Mouse (Mus musculus): ENCODE measurements at regions not wholly inside any gene's neighbourhood (a gene's known extent, or its start where the extent isn't known, plus 50 kb on each side); places are given as distances from the start of the nearest gene placed in this dataset.

DNA sequence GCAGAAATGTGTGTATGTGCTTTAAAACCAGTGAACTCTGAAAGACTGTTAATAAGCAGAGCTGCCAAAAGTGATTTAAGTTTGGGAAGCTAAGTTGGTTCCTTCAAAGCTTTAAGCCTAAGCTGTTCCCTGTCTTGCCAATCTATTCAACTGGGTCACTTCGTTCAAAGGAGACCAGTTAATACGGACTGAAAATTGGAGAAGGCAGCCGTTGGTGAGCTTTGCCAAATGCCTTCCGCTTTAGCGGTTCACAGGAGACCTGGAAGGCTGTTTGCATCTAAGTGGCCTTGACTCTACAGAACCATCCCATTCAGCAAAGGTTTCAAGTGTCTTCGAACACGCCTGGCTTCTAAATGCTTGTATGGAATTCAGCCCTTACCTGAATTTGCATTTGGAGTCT is 68.2 kb upstream of the Mkln1 start:
- DNase-seq: no peak

DNA sequence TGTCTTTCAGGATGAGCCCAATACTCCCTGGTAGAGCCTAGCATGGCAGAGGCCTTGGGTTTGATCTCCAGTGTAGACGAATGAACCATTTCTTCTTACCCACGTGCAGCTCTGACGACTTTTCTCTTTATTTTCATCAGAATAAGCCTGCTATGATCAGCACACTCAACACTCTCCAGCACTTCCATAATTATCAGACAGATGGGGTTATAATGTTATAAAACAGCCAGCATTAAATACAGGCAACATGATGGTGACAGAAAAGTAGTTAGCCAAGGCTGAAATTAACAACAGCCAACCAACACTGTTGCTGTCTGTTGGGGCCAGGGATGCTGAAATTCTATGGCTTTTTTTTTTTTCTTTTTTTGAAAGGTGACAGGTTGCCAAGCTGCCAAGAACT is 67.7 kb upstream of the Mkln1 start:
- no peak for DNase-seq

DNA sequence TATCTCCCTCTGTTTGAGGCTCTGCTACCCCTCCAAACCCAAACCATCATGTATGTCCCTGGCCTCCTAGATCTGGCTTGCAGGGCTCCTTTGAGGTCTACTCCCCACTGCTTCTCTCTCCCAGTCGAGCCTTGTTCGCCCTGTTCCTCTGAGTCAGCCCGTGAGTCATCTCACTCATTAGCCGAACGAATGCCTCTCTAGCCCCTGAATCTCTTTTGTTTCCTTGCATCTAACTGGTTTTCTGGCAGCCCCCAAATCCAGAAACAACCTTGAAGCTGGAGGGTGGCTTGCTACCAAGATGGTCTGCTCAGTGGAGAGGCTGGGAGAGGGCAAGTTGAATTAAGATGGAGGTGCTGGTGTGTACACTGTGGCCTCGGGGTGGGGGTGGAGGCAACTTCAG is 66.3 kb upstream of the Mkln1 start:
- DNase-seq: no peak

DNA sequence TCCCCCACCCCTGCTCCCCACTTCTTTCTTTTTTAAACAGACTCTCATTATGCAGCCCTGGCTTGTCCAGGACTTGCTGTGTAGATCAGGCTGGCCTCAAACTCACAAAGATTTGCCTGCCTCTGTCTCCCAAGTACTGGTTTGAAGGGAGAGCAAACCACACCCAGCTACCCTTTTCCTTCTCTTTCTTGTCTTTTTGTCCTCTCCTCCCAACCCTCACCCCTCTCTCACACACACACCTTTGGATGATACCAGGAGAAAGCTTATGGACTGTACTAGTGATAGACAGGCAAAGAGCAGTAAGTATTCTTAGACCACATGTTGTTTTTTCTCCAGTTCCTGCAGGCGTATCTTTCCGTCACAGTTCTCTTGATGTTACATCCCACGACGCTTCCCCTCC is 65.8 kb upstream of the Mkln1 start:
- no peak for DNase-seq

DNA sequence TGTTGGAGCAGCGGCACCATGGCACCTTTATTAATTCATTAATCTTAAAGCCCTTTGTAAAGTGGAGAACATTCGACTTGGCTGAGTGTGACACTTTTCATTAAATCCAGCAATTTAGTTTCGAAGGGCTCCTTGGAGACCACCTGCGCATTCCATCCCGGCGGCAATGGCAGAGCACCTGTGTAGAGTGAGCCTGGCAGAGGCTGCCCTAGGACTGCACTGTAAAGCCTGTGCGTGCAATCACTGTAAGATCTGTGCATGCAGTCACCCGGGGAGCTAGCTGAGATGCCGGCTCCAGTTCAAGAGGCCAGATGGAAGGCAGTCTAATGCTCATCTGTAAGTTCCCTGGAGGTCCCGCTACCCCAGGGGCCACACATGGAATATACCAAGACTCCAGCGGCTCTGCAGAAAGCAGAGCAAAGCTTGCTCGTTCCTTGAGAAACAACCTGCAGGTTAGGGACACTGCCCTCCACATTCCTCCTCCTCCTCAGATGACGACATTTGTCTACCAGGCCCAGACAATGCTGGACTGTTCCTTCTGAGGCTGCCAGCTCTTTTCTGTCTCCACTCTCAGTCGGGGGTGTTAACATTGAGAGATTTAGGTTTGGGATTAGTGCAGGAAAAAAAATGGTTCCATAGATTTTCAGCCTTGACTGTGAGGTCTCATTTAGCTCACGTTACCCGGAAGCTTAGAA is 65.2 kb upstream of the Mkln1 start:
- no peak for DNase-seq

DNA sequence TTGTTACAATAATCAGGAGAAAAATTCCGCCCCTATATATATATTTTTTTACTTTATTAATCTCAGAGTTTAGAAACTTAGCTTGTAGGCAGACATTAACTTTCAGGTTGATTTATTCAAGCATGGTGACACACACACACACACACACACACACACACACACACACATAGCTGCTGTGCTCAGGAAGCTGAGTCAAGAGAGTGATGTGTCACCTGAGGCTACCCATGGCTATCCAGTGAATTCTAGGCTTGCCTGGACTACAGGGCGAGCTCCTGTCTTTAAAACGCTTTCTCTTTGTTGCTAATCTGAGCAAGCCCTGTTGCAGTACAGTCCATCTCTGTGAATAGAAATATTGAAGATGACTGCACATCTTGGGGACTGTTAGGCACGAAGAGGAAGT is 64.4 kb upstream of the Mkln1 start:
- DNase-seq: no peak

DNA sequence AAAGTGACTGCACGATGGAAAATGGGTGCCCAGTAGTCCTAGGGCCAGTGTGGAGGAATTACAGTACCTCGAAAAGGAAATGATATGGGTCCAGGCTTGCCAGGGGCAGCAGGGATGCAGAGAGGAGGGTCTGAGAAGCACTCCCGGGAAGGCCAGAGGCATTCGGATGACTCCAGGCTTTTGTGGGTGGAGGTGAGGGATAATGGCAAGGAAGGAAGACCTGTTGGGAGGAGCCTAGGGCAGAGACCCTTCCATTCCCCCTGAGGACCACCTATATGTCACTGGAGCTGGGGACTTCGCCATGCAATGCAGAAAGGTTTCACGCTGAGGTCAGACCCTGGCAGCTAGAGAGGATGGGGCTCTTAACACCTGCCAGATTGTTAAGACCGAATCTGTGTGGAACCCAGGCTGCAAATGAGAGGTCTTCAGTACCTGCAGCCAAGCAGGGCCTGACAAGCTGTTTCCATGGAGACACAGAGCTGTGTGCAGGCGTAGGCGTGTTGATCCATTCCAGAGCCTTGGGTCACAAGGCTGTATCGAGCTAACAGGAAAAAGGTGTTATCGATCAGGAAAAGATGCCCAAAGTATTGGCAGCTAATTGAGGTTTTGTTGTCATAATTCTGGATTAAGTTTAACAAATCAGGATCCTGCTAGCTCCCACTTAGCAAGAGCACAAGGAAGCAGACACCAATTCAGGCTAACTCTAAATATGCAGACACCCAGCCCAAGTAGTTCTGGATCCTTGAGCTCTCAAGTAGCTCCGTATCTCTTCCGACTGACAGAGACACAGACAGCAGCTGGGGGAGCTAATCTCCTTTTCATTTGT is 59.2 kb upstream of the Mkln1 start:
- no peak for DNase-seq

DNA sequence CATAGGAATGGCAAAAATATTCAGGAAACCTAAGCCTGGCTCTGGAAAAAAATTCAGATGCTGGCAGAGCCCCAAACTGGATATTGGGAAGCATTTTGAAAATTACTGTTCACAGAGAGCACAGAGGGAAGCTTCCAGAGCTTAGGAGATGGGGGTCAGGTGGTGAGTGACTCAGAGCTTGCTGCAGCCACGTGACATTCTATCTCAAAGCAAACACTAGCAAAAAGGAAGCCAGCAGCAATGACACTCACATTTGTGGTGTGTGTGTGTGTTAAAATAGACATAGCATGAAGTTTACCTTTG is 58.6 kb upstream of the Mkln1 start:
- DNase-seq: no peak

DNA sequence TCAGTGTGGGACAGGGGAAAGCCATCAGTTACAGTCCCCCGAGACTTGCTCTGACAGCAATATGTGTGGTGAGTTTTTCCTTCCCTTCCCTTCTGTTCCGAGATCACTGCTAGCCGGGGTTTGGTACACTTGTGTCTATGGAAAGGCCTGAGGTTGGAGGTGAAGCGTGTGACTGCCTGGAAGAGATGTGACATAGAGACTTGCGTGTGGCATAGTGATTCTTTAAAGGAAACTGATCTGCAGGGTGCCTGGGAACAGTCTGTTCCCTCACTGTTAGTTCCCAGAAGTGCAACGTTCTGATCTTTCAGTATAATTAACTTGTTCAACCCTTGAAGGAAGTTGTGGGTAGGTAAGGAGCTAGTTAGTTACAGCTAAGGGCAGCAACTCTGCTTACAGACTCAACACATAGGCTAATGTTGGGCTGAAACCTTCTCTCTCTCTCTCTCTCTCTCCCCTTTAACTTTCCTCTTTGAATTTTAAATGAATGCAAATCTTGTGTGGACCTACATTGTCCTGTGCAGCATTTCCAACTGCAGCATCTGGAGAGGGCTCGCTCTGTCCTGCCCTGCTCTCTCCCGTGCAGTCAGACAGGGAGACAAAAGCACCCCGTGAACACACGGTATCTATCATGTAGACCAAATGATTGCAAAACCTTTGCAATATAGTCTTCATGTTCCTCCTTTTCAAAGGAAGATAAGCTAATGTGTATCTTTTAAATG is 53.0 kb upstream of the Mkln1 start:
- DNase-seq: peak; percentile 15

DNA sequence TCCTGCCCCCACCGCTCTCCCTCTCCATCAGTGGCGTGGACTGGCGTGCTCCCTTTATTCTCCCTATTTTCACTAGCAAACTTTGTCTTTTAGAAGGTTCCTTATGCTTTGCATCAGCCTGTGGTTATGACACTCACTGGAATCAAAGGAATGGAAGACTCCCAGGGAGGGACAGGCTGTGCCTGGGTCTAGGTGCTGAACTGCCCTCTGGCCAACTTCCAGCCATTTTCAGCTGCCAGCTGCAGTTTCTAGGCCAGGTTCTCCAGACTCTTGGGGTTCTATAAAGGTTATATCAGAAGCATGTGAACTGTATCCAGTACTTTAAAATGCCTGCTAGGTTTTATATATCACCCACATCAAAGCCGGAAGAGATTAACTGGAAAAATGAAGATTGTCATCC is 50.2 kb upstream of the Mkln1 start:
- no peak for DNase-seq
